Mouse (Mus musculus) hindbrain, embryonic 16.5 days (tissue): ENCODE data around the gene Atp8a2. TPM values are rescaled to one million over a fixed set of nuclear protein-coding genes. Genes with fewer than 3 reads are reported as not detected.
A peak's percentile ranks its signal among the peaks of the same experiment; 100 is the strongest.
"Not testable (repeated sequence)": the region's sequence is repeated elsewhere in the genome, so short reads cannot be mapped to it uniquely, and the experiment has no call there.

Experiments
- ATAC-seq: fragments of 200-750 bp; cut with Nextera tagmentation; 2 replicates; pipeline ENCODE4 v1.8.0; 2017; ENCODE audit warnings: moderate TSS enrichment, moderate library complexity
- H3K27ac ChIP-seq: fragments of 300-500 bp; sonication (generic); 2 replicates; pipeline ENCODE4 v1.5.1; 2014; ENCODE audit warnings: low read depth, mild to moderate bottlenecking, control low read depth, low read length, moderate library complexity
- H3K27me3 ChIP-seq: fragments of 300-500 bp; sonication (generic); replicated peaks from 2 replicates; pipeline ENCODE4 v1.6.1; 2014; ENCODE audit warnings: low read length; ENCODE audit not compliant: control insufficient read depth, insufficient read depth
- H3K36me3 ChIP-seq: fragments of 300-500 bp; sonication (generic); 2 replicates; pipeline ENCODE4 v1.6.1; 2014; ENCODE audit warnings: mild to moderate bottlenecking, low read length, moderate library complexity, mixed read lengths; ENCODE audit not compliant: control insufficient read depth, insufficient read depth
- H3K4me1 ChIP-seq: fragments of 300-500 bp; sonication (generic); 2 replicates; pipeline ENCODE4 v1.6.1; 2014; ENCODE audit warnings: low read depth, low read length; ENCODE audit not compliant: control insufficient read depth, insufficient read depth
- H3K4me2 ChIP-seq: fragments of 300-500 bp; sonication (generic); 2 replicates; pipeline ENCODE4 v1.6.1; 2014; ENCODE audit warnings: mild to moderate bottlenecking, low read length, control low read depth, moderate library complexity
- H3K4me3 ChIP-seq: fragments of 300-500 bp; sonication (generic); 2 replicates; pipeline ENCODE4 v1.5.1; 2014; ENCODE audit warnings: mild to moderate bottlenecking, low read length, control low read depth, moderate library complexity
- H3K9ac ChIP-seq: fragments of 300-500 bp; sonication (generic); 2 replicates; pipeline ENCODE4 v1.6.1; 2014; ENCODE audit warnings: low read depth, mild to moderate bottlenecking, control low read depth, low read length, moderate library complexity
- H3K9me3 ChIP-seq: fragments of 300-500 bp; sonication (generic); 2 replicates; pipeline ENCODE4 v1.6.1; 2014; ENCODE audit warnings: mild to moderate bottlenecking, low read length, moderate library complexity; ENCODE audit not compliant: control insufficient read depth
- WGBS: fragments of 180-500 bp; shearing (Covaris S2); extraction: QIAGEN DNeasy Blood & Tissue Kit; methylation state at CpG from one replicate; pipeline ENCODE4 v1.1.7; 2014; 5-methylcytosine and 5-hydroxymethylcytosine counted together
- polyA plus RNA-seq: library from polyadenylated mRNA; unstranded; fragments of >200 nt; fragmentation: Nextera tagmentation; extraction: Ambion mirVana; gene quantifications from 2 replicates; pipeline ENCODE4 v1.2.1, GENCODE M21; 2015

Gene Atp8a2
- polyA plus RNA-seq, 1 experiment from 2014 or later = 44.2 TPM

- WGBS = 0% methylated on average over 64 of the region's 65 CpGs
- Histone ChIP-seq H3K4me1 (peaks cover 21% of the 10 kb centered on the region), H3K27me3 (peaks cover 10% of the 10 kb centered on the region), H3K27ac (peak within 1 kb of the TSS; percentile 70), H3K36me3 (peaks cover 4% of the 10 kb centered on the region), H3K4me3 (peak within 1 kb of the TSS; percentile 68), H3K9me3 (no peaks in the 10 kb centered on the region), H3K4me2 (peak within 1 kb of the TSS; percentile 85), H3K9ac (peak within 1 kb of the TSS; percentile 72)
- ATAC-seq = peak; percentile 93
Observed at GRCm38 (mm10) chr14:59625158-59625805, 571.7 kb downstream of the Atp8a2 start, which contains the start of gene Shisa2. Gene Shisa2 (plus strand): TSS chr14:59625308.

GRCm38 (mm10) chr14:59624326-59624885 is 572.6 kb downstream of the Atp8a2 start:
- Histone ChIP-seq H3K4me2 (no peak overlapping the region), H3K9me3 (no peaks in the 10 kb centered on the region), H3K9ac (no peak overlapping the region), H3K4me1 (peaks cover 21% of the 10 kb centered on the region), H3K27me3 (peaks cover 10% of the 10 kb centered on the region), H3K36me3 (no peaks in the 10 kb centered on the region), H3K4me3 (no peak overlapping the region), H3K27ac (no peak overlapping the region)
- 35% methylated on average over 9 of the region's 9 CpGs for WGBS
- no peak for ATAC-seq

GRCm38 (mm10) chr14:59616802-59617201 is 580.2 kb downstream of the Atp8a2 start:
- Histone ChIP-seq H3K27me3 (no peaks in the 10 kb centered on the region; the same call in 1 of the 2 replicates), H3K36me3 (no peaks in the 10 kb centered on the region), H3K4me1 (no peaks in the 10 kb centered on the region), H3K9ac (no peak overlapping the region), H3K9me3 (no peaks in the 10 kb centered on the region), H3K27ac (no peak overlapping the region), H3K4me3 (no peak overlapping the region), H3K4me2 (no peak overlapping the region)
- no peak for ATAC-seq
- WGBS = 69% methylated on average over 7 of the region's 7 CpGs

- H3K36me3 ChIP-seq, H3K4me1 ChIP-seq, ATAC-seq, H3K9ac ChIP-seq, H3K9me3 ChIP-seq, H3K27ac ChIP-seq, H3K27me3 ChIP-seq, H3K4me2 ChIP-seq, H3K4me3 ChIP-seq: not testable (repeated sequence)
- WGBS = 86% methylated on average over 3 of the region's 3 CpGs
Observed at GRCm38 (mm10) chr14:59614149-59614548, 582.8 kb downstream of the Atp8a2 start.

GRCm38 (mm10) chr14:59612920-59613625 is 583.9 kb downstream of the Atp8a2 start:
- no peak overlapping the region for H3K9ac ChIP-seq
- no peak for ATAC-seq

GRCm38 (mm10) chr14:59607021-59607420 is 590.0 kb downstream of the Atp8a2 start:
- ATAC-seq = no peak
- Histone ChIP-seq H3K4me2 (no peak overlapping the region), H3K4me3 (no peak overlapping the region), H3K9ac (no peak overlapping the region), H3K4me1 (no peaks in the 10 kb centered on the region), H3K27me3 (no peaks in the 10 kb centered on the region), H3K36me3 (no peaks in the 10 kb centered on the region), H3K27ac (no peak overlapping the region), H3K9me3 (no peaks in the 10 kb centered on the region)
- 39% methylated on average over 3 of the region's 3 CpGs for WGBS

More at GRCm38 (mm10) chr14:59612920-59613625, 583.9 kb downstream of the Atp8a2 start:
- Histone ChIP-seq H3K27me3 (no peaks in the 10 kb centered on the region; the same call in 1 of the 2 replicates), H3K4me1 (no peaks in the 10 kb centered on the region), H3K4me3 (no peak overlapping the region), H3K27ac (no peak overlapping the region), H3K4me2 (no peak overlapping the region), H3K9me3 (no peaks in the 10 kb centered on the region), H3K36me3 (no peaks in the 10 kb centered on the region)
- 54% methylated on average over 14 of the region's 14 CpGs for WGBS

- Histone ChIP-seq H3K27ac (no peak overlapping the region), H3K9ac (no peak overlapping the region), H3K4me2 (no peak overlapping the region), H3K36me3 (no peaks in the 10 kb centered on the region), H3K27me3 (no peaks in the 10 kb centered on the region), H3K9me3 (no peaks in the 10 kb centered on the region), H3K4me1 (no peaks in the 10 kb centered on the region), H3K4me3 (no peak overlapping the region)
- ATAC-seq = 0 out of 2 replicates have a peak, but pooled peaks have one; percentile 60
- WGBS = 23% methylated on average over 5 of the region's 5 CpGs
Observed at GRCm38 (mm10) chr14:59605671-59606353, 591.2 kb downstream of the Atp8a2 start.

GRCm38 (mm10) chr14:59604002-59604645 is 592.9 kb downstream of the Atp8a2 start:
- Histone ChIP-seq H3K27ac (no peak overlapping the region), H3K9me3 (no peaks in the 10 kb centered on the region), H3K4me3 (no peak overlapping the region), H3K27me3 (no peaks in the 10 kb centered on the region), H3K4me1 (no peaks in the 10 kb centered on the region), H3K4me2 (no peak overlapping the region), H3K36me3 (no peaks in the 10 kb centered on the region), H3K9ac (no peak overlapping the region)
- ATAC-seq = no peak
- WGBS = 72% methylated on average over 5 of the region's 5 CpGs
